Mouse (Mus musculus): ENCODE measurements around the gene Miga1.

DNA sequence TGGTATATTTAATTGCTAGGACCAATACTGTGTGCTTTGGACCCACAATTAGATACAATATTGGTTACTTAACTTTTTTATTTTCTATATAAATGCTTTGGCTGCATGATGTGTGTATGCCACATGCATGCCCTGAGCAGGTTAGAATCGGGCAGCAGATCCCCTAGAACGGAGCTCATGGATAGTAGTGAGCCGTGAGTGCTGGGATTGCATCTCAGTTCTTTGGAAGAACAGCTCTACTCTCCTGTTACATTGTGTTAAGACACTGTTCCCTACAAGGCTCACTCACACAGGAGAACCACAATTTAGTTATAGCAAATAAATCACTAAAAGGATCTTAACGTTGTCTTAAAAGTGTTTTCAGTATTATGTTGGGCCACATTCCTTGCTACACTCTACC is 96.9 kb downstream of the Miga1 start:
- TF ChIP-seq CTCF (IDR thresholded peaks at IDR 0.05; ENCODE audit: low read depth, low read length) (no peak), POLR2A (IDR thresholded peaks at IDR 0.05; ENCODE audit: extremely low read depth, insufficient read depth, low read length) (no peak)
